Mouse (Mus musculus) stomach, postnatal 0 days (tissue): ENCODE data around the gene Slc5a3.

Experiments used
- CTCF ChIP-seq: IDR thresholded peaks from 2 replicates; pipeline ENCODE4 v1.5.1; 2016; ENCODE audit warnings: antibody characterized with exemption, low read depth, mild to moderate bottlenecking, moderate library complexity
- EP300 ChIP-seq: optimal IDR thresholded peaks from 2 replicates; pipeline ENCODE3; 2016; ENCODE audit warnings: antibody characterized with exemption

DNA sequence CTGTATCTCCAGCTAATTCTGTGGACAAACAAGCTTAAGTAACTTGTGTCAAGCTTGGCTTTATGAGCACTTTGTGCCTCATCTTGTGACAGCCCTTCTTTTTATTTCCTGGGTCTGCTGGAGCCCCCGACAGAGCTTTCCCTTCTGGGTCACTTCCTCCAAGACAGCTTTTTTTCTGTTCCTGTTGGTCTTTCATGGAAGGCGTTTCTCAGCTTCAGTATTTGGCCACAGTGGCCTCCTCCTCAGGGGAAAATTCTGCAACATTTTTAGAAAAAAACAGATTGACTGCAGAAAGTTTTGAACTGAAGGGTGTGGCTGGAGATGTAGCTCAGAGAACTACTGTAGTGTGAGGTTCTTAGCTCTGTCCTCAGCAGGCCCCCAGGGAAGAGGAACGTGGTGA, 31.1 kb downstream of the Slc5a3 start:
- no peak for TF ChIP-seq CTCF
- TF ChIP-seq EP300: no peak
